Mouse (Mus musculus): ENCODE data around the gene Itsn1.

DNA sequence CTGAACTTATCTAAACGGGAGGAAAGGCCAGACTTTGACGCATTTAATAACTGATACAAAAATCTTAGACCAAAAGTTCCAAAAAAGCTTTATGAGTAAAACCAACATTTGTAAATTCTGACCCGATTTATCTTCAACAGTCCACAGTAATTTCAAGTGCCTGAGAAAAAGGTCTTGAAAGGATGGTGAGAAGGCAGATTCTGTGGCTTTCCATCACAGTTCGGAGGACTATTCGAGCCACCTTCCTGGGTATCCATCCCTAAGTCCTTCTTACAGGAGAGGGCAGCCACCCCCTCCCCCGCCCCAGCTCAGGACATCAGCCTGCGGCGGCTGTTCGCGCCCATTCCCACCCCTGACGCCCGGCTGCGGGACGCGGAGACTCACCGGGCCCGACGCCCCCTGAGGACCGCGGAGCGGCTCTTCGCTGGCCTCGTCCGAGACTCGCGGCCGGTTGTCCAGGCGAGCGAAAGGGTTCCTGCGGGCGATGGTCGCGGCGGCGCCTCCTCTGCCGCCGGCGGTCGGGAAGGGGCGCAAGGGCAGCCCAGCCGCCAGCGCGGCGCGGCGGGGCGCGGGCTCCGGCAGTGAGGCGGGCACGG, 41.0 kb upstream of the Itsn1 start:
- no peak for TF ChIP-seq CTCF (IDR thresholded peaks at IDR 0.05; ENCODE audit: borderline replicate concordance, control insufficient read depth, extremely low read depth, insufficient read depth, low read length, poor library complexity)
- TF ChIP-seq POLR2A (IDR thresholded peaks at IDR 0.05; ENCODE audit: control insufficient read depth, extremely low read depth, insufficient read depth, low read length, poor library complexity), result no peak; the same call in 1 of the 2 replicates
